Mouse (Mus musculus) testis, adult 2 months (tissue): ENCODE measurements around the gene Sec14l2.

ENCODE experiments used
- CTCF ChIP-seq: fragments of 200-500 bp; IDR thresholded peaks from 2 replicates; pipeline ENCODE4 v1.5.1; 2012; ENCODE audit warnings: low read depth, mild to moderate bottlenecking, inconsistent platforms, low read length, moderate library complexity; ENCODE audit not compliant: control insufficient read depth, insufficient read depth, insufficient replicate concordance
- POLR2A ChIP-seq: fragments of 200-500 bp; IDR thresholded peaks from 2 replicates; pipeline ENCODE4 v1.6.1; 2012; ENCODE audit warnings: low read depth, mild to moderate bottlenecking, inconsistent platforms, low read length, moderate library complexity; ENCODE audit not compliant: control insufficient read depth

- TF ChIP-seq CTCF = no peak
- no peak for TF ChIP-seq POLR2A
These were observed 60.7 kb downstream of the Sec14l2 start for GRCm38 (mm10) chr11:4062523-4062922.
